Mouse (Mus musculus): ENCODE measurements around the gene Dtx3l. TPM values are rescaled to one million over a fixed set of nuclear protein-coding genes. Genes with fewer than 3 reads are reported as not detected.

Gene Dtx3l
- polyA plus RNA-seq, 1 experiment from 2014 or later: 4.4 TPM

DNA sequence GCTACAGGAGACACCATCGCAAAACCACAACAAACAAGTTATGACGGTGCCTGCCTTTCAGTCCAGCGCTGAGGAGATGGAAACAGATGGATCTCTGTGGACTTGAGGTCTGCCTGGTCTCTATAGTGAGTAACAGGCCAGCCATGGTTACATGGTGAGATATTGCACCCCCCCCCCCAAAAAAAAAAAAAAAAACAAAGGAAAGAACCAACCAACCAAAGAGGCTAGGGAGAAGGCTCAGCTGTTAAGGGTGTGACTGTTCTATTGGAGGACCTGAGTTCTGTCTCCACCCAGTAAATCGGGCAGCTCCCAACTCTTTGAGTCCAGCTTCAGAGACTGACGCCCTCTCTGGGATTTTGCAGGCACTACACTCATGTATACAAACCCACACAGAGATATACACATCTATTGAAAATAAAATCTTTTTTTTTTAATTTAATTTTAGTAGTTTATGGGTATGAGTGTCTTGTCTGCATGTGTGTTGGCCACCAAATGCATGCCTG is 13.7 kb upstream of the Dtx3l start:
- H3K4me2 ChIP-seq (ENCODE audit: low read length): no peak overlapping the region

DNA sequence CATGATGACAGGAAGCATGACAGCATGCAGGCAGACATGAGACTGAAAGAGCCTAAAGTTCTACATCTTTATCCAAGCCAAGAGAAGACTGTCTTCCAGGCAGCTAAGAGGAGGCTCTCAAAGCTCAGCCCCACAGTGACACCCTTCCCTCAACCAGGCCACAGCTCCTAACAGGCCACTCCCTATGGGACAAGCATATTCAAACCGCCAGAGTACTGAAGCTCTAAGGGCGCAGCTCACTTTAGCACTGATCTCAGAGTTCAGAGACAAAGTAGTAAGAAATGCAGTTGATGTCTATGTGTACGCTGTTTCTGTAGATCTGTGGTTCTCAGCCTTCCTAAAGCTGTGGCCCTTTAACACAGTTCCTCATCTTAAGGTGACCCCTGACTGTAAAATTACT is 12.3 kb upstream of the Dtx3l start:
- WGBS: 94% methylated on average over 3 of the region's 3 CpGs
- Histone ChIP-seq H3K36me3 (ENCODE audit: insufficient read depth, low read length) (0 out of 2 replicates have a peak, but pooled peaks cover 4% of the 10 kb centered on the region), H3K9me3 (replicated peaks; ENCODE audit: low read length) (no peaks in the 10 kb centered on the region), H3K9ac (ENCODE audit: low read depth, low read length) (no peak overlapping the region), H3K4me2 (ENCODE audit: low read length) (no peak overlapping the region), H3K4me1 (replicated peaks; ENCODE audit: insufficient read depth, low read length) (no peaks in the 10 kb centered on the region), H3K27ac (no peak overlapping the region), H3K27me3 (ENCODE audit: insufficient read depth, low read length) (no peaks in the 10 kb centered on the region), H3K4me3 (replicated peaks; ENCODE audit: low read depth, low read length) (no peak overlapping the region)
- DNase-seq (ENCODE audit: low spot score) (no peak), ATAC-seq (replicated peaks; ENCODE audit: low FRiP score, low read depth) (no peak)
- no peak for TF ChIP-seq CTCF (IDR thresholded peaks at IDR 0.05; ENCODE audit: low read depth)

More for the DNA sequence above, 13.7 kb upstream of the Dtx3l start:
- Histone ChIP-seq H3K4me3 (replicated peaks; ENCODE audit: low read depth, low read length) (no peak overlapping the region), H3K36me3 (ENCODE audit: insufficient read depth, low read length) (peaks cover 4% of the 10 kb centered on the region; the same call in 1 of the 2 replicates), H3K9ac (ENCODE audit: low read depth, low read length) (no peak overlapping the region), H3K4me1 (replicated peaks; ENCODE audit: insufficient read depth, low read length) (no peaks in the 10 kb centered on the region), H3K9me3 (replicated peaks; ENCODE audit: low read length) (no peaks in the 10 kb centered on the region), H3K27ac (no peak overlapping the region), H3K27me3 (ENCODE audit: insufficient read depth, low read length) (no peaks in the 10 kb centered on the region)
- 88% methylated on average over 5 of the region's 5 CpGs for WGBS
- ATAC-seq (replicated peaks; ENCODE audit: low FRiP score, low read depth): no peak
- no peak for DNase-seq (ENCODE audit: low spot score)
- no peak for TF ChIP-seq CTCF (IDR thresholded peaks at IDR 0.05; ENCODE audit: low read depth)

DNA sequence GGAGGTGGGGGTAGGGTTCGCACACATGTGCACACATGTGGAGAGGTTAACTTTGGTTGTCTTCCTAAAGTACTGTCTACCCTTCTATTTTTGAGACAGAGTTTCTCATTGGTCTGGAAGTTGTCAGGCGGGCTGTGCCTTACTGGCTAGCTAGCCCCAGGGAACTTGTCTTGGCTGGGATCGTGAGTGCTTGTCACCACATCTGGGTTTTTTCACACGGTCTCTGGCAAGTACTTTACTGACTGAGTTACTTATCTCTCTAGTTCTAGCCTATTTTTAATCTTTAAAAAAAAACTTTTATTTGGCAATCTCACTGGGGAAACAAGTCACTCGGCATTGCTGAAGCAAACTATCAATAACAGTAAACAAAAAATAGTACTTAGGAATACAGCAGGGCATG is 10.3 kb upstream of the Dtx3l start:
- WGBS: 68% methylated on average over 5 of the region's 5 CpGs
- no peak for ATAC-seq (replicated peaks; ENCODE audit: low FRiP score, low read depth)

DNA sequence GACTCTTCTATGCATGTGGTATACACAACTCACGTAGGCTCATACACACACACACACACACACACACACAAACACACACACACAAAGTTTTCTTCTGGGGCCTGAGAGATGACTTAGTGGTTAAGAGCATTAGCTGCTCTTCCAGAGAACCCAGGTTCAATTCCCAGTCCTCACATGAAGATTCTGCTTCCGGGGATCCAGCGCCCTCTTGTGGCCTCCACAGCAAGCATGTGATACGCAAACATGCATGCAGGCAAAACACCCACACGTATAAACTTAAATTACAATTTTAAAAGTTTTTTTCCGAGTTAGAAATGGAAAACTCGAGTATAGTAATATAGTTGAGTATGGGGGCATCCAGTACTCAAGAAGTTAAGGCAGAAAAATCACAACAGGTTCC is 2.4 kb upstream of the Dtx3l start:
- DNase-seq (ENCODE audit: low spot score) (no peak), ATAC-seq (replicated peaks; ENCODE audit: low FRiP score, low read depth) (no peak)
- H3K36me3 ChIP-seq (ENCODE audit: insufficient read depth, low read length): peaks cover 5% of the 10 kb centered on the region; the same call in 1 of the 2 replicates
- no peaks in the 10 kb centered on the region for H3K9me3 ChIP-seq (replicated peaks; ENCODE audit: low read length)
- 88% methylated on average over 7 of the region's 7 CpGs for WGBS
- no peak overlapping the region for H3K4me3 ChIP-seq (replicated peaks; ENCODE audit: low read depth, low read length)
- H3K27ac ChIP-seq: no peak overlapping the region
- H3K9ac ChIP-seq (ENCODE audit: low read depth, low read length): no peak overlapping the region
- TF ChIP-seq CTCF (IDR thresholded peaks at IDR 0.05; ENCODE audit: low read depth): peak; percentile 43; the same call in 1 of the 2 replicates
- no peaks in the 10 kb centered on the region for H3K4me1 ChIP-seq (replicated peaks; ENCODE audit: insufficient read depth, low read length)
- no peak overlapping the region for H3K4me2 ChIP-seq (ENCODE audit: low read length)
- H3K27me3 ChIP-seq (ENCODE audit: insufficient read depth, low read length): no peaks in the 10 kb centered on the region

More for the DNA sequence above, 10.3 kb upstream of the Dtx3l start:
- DNase-seq (ENCODE audit: low spot score): peak; percentile 21
- Histone ChIP-seq H3K9me3 (replicated peaks; ENCODE audit: low read length) (no peaks in the 10 kb centered on the region), H3K4me1 (replicated peaks; ENCODE audit: insufficient read depth, low read length) (no peaks in the 10 kb centered on the region), H3K36me3 (ENCODE audit: insufficient read depth, low read length) (peaks cover 7% of the 10 kb centered on the region; the same call in 1 of the 2 replicates), H3K27me3 (ENCODE audit: insufficient read depth, low read length) (no peaks in the 10 kb centered on the region), H3K4me2 (ENCODE audit: low read length) (no peak overlapping the region), H3K9ac (ENCODE audit: low read depth, low read length) (no peak overlapping the region), H3K27ac (no peak overlapping the region), H3K4me3 (replicated peaks; ENCODE audit: low read depth, low read length) (no peak overlapping the region)
- no peak for TF ChIP-seq CTCF (IDR thresholded peaks at IDR 0.05; ENCODE audit: low read depth)

DNA sequence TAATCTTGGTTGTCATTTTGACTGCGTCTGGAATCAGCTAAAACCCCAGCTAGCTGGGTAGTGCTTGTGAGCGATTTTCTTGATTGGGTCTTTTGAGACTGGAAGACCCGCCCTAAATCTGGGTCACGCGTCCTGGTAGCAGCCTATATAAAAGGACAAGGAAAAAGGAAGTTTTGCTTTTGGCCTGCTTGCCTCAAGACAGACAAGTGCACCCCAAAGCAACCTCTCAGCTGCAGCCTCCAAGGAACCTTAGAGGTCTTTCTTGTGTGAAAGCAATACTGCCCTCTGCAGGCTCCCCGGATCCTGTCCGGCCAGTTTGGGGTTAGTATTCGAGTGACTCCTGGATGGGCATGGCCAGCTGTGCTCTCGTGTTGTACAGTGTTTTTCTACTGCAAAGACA is 739 bp upstream of the Dtx3l start:
- H3K9ac ChIP-seq (ENCODE audit: low read depth, low read length): 0 out of 2 replicates have a peak overlapping the region, but pooled peaks have one; percentile 75
- peak overlapping the region; percentile 84 for H3K4me3 ChIP-seq (replicated peaks; ENCODE audit: low read depth, low read length)
- H3K36me3 ChIP-seq (ENCODE audit: insufficient read depth, low read length): 0 out of 2 replicates have a peak, but pooled peaks cover 2% of the 10 kb centered on the region
- ATAC-seq (replicated peaks; ENCODE audit: low FRiP score, low read depth): peak; percentile 33; the same call in 1 of the 2 replicates
- H3K4me2 ChIP-seq (ENCODE audit: low read length): peak overlapping the region; percentile 90
- no peaks in the 10 kb centered on the region for H3K27me3 ChIP-seq (ENCODE audit: insufficient read depth, low read length)
- TF ChIP-seq CTCF (IDR thresholded peaks at IDR 0.05; ENCODE audit: low read depth): peak; percentile 75
- peak; percentile 86 for DNase-seq (ENCODE audit: low spot score)
- H3K27ac ChIP-seq: peak overlapping the region; percentile 75; the same call in 1 of the 2 replicates
- H3K9me3 ChIP-seq (replicated peaks; ENCODE audit: low read length): no peaks in the 10 kb centered on the region
- 16% methylated on average over 9 of the region's 9 CpGs for WGBS
- no peaks in the 10 kb centered on the region for H3K4me1 ChIP-seq (replicated peaks; ENCODE audit: insufficient read depth, low read length)

DNA sequence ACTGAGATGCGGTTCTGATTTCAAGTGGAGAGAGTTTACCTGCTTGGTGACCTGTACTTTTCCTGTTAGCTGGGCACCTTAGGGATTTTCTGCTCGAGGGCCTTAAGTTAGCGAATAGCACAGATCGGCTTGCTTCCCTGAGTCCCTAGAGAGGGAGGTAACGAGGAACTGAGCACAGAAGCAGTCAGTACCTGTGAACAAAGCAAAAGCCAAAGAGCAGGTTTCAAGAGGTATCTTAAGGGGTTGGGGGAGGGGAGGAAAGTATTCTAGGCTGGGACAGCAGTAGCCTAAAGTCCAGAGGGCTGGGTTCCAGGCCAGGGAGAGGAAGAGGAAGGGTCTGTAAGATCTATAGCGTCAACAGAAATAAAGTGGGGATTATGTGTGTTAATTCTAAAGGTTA is 310 bp upstream of the Dtx3l start:
- no peak for DNase-seq (ENCODE audit: low spot score)
- no peaks in the 10 kb centered on the region for H3K4me1 ChIP-seq (replicated peaks; ENCODE audit: insufficient read depth, low read length)
- peak overlapping the region; percentile 90 for H3K4me2 ChIP-seq (ENCODE audit: low read length)
- H3K9ac ChIP-seq (ENCODE audit: low read depth, low read length): peak overlapping the region; percentile 75
- ATAC-seq (replicated peaks; ENCODE audit: low FRiP score, low read depth): peak; percentile 40; the same call in 1 of the 2 replicates
- 7% methylated on average over 6 of the region's 6 CpGs for WGBS
- H3K9me3 ChIP-seq (replicated peaks; ENCODE audit: low read length): no peaks in the 10 kb centered on the region
- TF ChIP-seq CTCF (IDR thresholded peaks at IDR 0.05; ENCODE audit: low read depth): no peak
- H3K27ac ChIP-seq: peak overlapping the region; percentile 75
- H3K4me3 ChIP-seq (replicated peaks; ENCODE audit: low read depth, low read length): peak overlapping the region; percentile 84
- H3K36me3 ChIP-seq (ENCODE audit: insufficient read depth, low read length): 0 out of 2 replicates have a peak, but pooled peaks cover 2% of the 10 kb centered on the region
- H3K27me3 ChIP-seq (ENCODE audit: insufficient read depth, low read length): no peaks in the 10 kb centered on the region
